Mouse (Mus musculus): Measurements from ENCODE around the gene Izumo1.
A peak's percentile ranks its signal among the peaks of the same experiment; 100 is the strongest.

Gene Izumo1

GRCm38 (mm10) chr7:45619592-45619991 lies 2.0 kb upstream of the Izumo1 start:
- no peak for DNase-seq

GRCm38 (mm10) chr7:45623507-45623906 lies 1.9 kb downstream of the Izumo1 start:
- DNase-seq: no peak

GRCm38 (mm10) chr7:45624718-45625117 lies 3.1 kb downstream of the Izumo1 start:
- no peak for DNase-seq

- no peak for DNase-seq
Measured at GRCm38 (mm10) chr7:45625481-45625880, 3.9 kb downstream of the Izumo1 start.

- DNase-seq: no peak
Measured at GRCm38 (mm10) chr7:45626571-45627076, 5.0 kb downstream of the Izumo1 start.

GRCm38 (mm10) chr7:45627261-45627660 lies 5.7 kb downstream of the Izumo1 start, which contains the start of gene Rasip1:
Rasip1 (plus strand) TSS chr7:45627488.
- no peak for DNase-seq

GRCm38 (mm10) chr7:45628364-45629294 lies 7.0 kb downstream of the Izumo1 start:
- peak; percentile 93 for DNase-seq

GRCm38 (mm10) chr7:45630064-45630907 lies 8.7 kb downstream of the Izumo1 start:
- no peak for DNase-seq

- DNase-seq: no peak
Measured at GRCm38 (mm10) chr7:45632499-45632898, 10.9 kb downstream of the Izumo1 start.

GRCm38 (mm10) chr7:45634946-45635681 lies 13.5 kb downstream of the Izumo1 start:
- no peak for DNase-seq

- DNase-seq: no peak
Measured at GRCm38 (mm10) chr7:45635711-45636688, 14.4 kb downstream of the Izumo1 start.

- no peak for DNase-seq
Measured at GRCm38 (mm10) chr7:45637710-45638109, 16.1 kb downstream of the Izumo1 start.

GRCm38 (mm10) chr7:45638623-45639401 lies 17.2 kb downstream of the Izumo1 start:
- DNase-seq: peak; percentile 35

- DNase-seq: no peak
Measured at GRCm38 (mm10) chr7:45639561-45640027, 18.0 kb downstream of the Izumo1 start, which contains the start of gene Mamstr. Mamstr (plus strand) TSS chr7:45639977.

- no peak for DNase-seq
Measured at GRCm38 (mm10) chr7:45640191-45640957, 18.8 kb downstream of the Izumo1 start.

GRCm38 (mm10) chr7:45641391-45642040 lies 19.9 kb downstream of the Izumo1 start:
- no peak for DNase-seq

GRCm38 (mm10) chr7:45642083-45642482 lies 20.5 kb downstream of the Izumo1 start:
- DNase-seq: no peak

GRCm38 (mm10) chr7:45642503-45643255 lies 21.1 kb downstream of the Izumo1 start:
- no peak for DNase-seq
